Mouse (Mus musculus) heart, postnatal 0 days (tissue): ENCODE results near the gene Swsap1. TPM values are rescaled to one million over a fixed set of nuclear protein-coding genes. Genes with fewer than 3 reads are reported as not detected.

Experiments used
- ATAC-seq: fragments of 200-750 bp; cut with Nextera tagmentation; 2 replicates; pipeline ENCODE4 v1.8.0; 2017; ENCODE audit warnings: low read depth, moderate number of reproducible peaks, moderate library complexity; ENCODE audit not compliant: insufficient read depth
- DNase-seq: peaks from one replicate; pipeline ENCODE4 v3.0.0-alpha.2; 2016; ENCODE audit warnings: low spot score
- H3K27ac ChIP-seq: fragments of 300-500 bp; sonication (generic); 2 replicates; pipeline ENCODE4 v1.5.1; 2014; ENCODE audit warnings: low read depth, mild to moderate bottlenecking
- H3K27me3 ChIP-seq: fragments of 300-500 bp; sonication (generic); 2 replicates; pipeline ENCODE4 v1.6.1; 2014; ENCODE audit warnings: low read length, mixed read lengths; ENCODE audit not compliant: control insufficient read depth, insufficient read depth
- H3K36me3 ChIP-seq: fragments of 300-500 bp; sonication (generic); replicated peaks from 2 replicates; pipeline ENCODE4 v1.6.1; 2014; ENCODE audit warnings: low read length, mixed read lengths; ENCODE audit not compliant: control insufficient read depth, insufficient read depth
- H3K4me1 ChIP-seq: fragments of 300-500 bp; sonication (generic); 2 replicates; pipeline ENCODE4 v1.6.1; 2014; ENCODE audit warnings: antibody characterized with exemption; ENCODE audit not compliant: control insufficient read depth, insufficient read depth
- H3K4me2 ChIP-seq: fragments of 300-500 bp; sonication (generic); 2 replicates; pipeline ENCODE4 v1.6.1; 2014; ENCODE audit warnings: low read depth, mild to moderate bottlenecking, low read length, moderate library complexity
- H3K4me3 ChIP-seq: fragments of 300-500 bp; sonication (generic); 2 replicates; pipeline ENCODE4 v1.5.1; 2014; ENCODE audit warnings: low read depth, low read length
- H3K9ac ChIP-seq: fragments of 300-500 bp; sonication (generic); replicated peaks from 2 replicates; pipeline ENCODE4 v1.6.1; 2014; ENCODE audit warnings: low read depth, low read length, mixed read lengths
- H3K9me3 ChIP-seq: fragments of 300-500 bp; sonication (generic); replicated peaks from 2 replicates; pipeline ENCODE4 v1.6.1; 2016; ENCODE audit warnings: low read length; ENCODE audit not compliant: control insufficient read depth
- CTCF ChIP-seq: IDR thresholded peaks from 2 replicates; pipeline ENCODE4 v1.5.1; 2016; ENCODE audit warnings: antibody characterized with exemption, control low read depth, low read depth
- EP300 ChIP-seq: IDR thresholded peaks from 2 replicates; pipeline ENCODE4 v1.6.1; 2016; ENCODE audit warnings: antibody characterized with exemption, low read depth
- WGBS: fragments of 180-500 bp; shearing (Covaris S2); extraction: QIAGEN DNeasy Blood & Tissue Kit; methylation state at CpG from one replicate; pipeline ENCODE4 v1.1.7; 2014; 5-methylcytosine and 5-hydroxymethylcytosine counted together
- polyA plus RNA-seq: library from polyadenylated mRNA; unstranded; fragments of >200 nt; fragmentation: Nextera tagmentation; extraction: Ambion mirVana; gene quantifications from 2 replicates; pipeline ENCODE4 v1.2.1, GENCODE M21; 2015
- total RNA-seq: library from RNA; depleted of rRNA; stranded (reverse); fragments of >200 nt; gene quantifications from 2 replicates; pipeline ENCODE4 v1.2.3, GENCODE M21; 2014; ENCODE audit warnings: low replicate concordance

Swsap1 gene
- total and polyA plus RNA-seq, 2 experiments from 2014 or later: 4.6 to 19.5 TPM

- Histone ChIP-seq H3K4me2 (no peak overlapping the region), H3K36me3 (no peaks in the 10 kb centered on the region), H3K4me3 (no peak overlapping the region), H3K27me3 (no peaks in the 10 kb centered on the region), H3K9me3 (no peaks in the 10 kb centered on the region), H3K9ac (no peak overlapping the region), H3K27ac (no peak overlapping the region), H3K4me1 (no peaks in the 10 kb centered on the region)
- WGBS: 88% methylated on average over 4 of the region's 4 CpGs
- ATAC-seq (no peak), DNase-seq (no peak)
- TF ChIP-seq CTCF (no peak), EP300 (no peak)
Measured at GRCm38 (mm10) chr9:21937711-21938175, 17.8 kb upstream of the Swsap1 start.

- no peak overlapping the region for H3K4me2 ChIP-seq
- H3K9ac ChIP-seq: no peak overlapping the region
- no peak overlapping the region for H3K27ac ChIP-seq
- no peak overlapping the region for H3K4me3 ChIP-seq
- ATAC-seq (no peak), DNase-seq (no peak)
- H3K36me3 ChIP-seq: no peaks in the 10 kb centered on the region
- no peaks in the 10 kb centered on the region for H3K4me1 ChIP-seq
- 85% methylated on average over 4 of the region's 4 CpGs for WGBS
- H3K27me3 ChIP-seq: no peaks in the 10 kb centered on the region
- no peak for TF ChIP-seq EP300
- TF ChIP-seq CTCF: no peak
- H3K9me3 ChIP-seq: no peaks in the 10 kb centered on the region
Measured at GRCm38 (mm10) chr9:21938234-21938855, 17.2 kb upstream of the Swsap1 start.

- H3K36me3 ChIP-seq: no peaks in the 10 kb centered on the region
- ATAC-seq: no peak
- TF ChIP-seq CTCF: no peak
- no peak for TF ChIP-seq EP300
- peaks cover 4% of the 10 kb centered on the region; the same call in 1 of the 2 replicates for H3K27me3 ChIP-seq
- no peak for DNase-seq
- H3K27ac ChIP-seq: no peak overlapping the region
- 64% methylated on average over 8 of the region's 12 CpGs for WGBS
- H3K9me3 ChIP-seq: no peaks in the 10 kb centered on the region
- no peak overlapping the region for H3K9ac ChIP-seq
- no peaks in the 10 kb centered on the region for H3K4me1 ChIP-seq
- no peak overlapping the region for H3K4me2 ChIP-seq
- no peak overlapping the region for H3K4me3 ChIP-seq
Measured at GRCm38 (mm10) chr9:21943046-21943445, 12.5 kb upstream of the Swsap1 start.

GRCm38 (mm10) chr9:21943638-21944037 lies 11.9 kb upstream of the Swsap1 start:
- Histone ChIP-seq H3K9me3 (no peaks in the 10 kb centered on the region), H3K4me3 (no peak overlapping the region), H3K4me1 (no peaks in the 10 kb centered on the region), H3K9ac (no peak overlapping the region), H3K4me2 (no peak overlapping the region), H3K27me3 (peaks cover 9% of the 10 kb centered on the region; the same call in 1 of the 2 replicates), H3K27ac (no peak overlapping the region), H3K36me3 (no peaks in the 10 kb centered on the region)
- TF ChIP-seq EP300 (no peak), CTCF (no peak)
- ATAC-seq: no peak
- 39% methylated on average over 12 of the region's 12 CpGs for WGBS
- DNase-seq: no peak

GRCm38 (mm10) chr9:21944267-21944666 lies 11.3 kb upstream of the Swsap1 start:
- Histone ChIP-seq H3K4me1 (no peaks in the 10 kb centered on the region), H3K4me2 (no peak overlapping the region), H3K27ac (no peak overlapping the region), H3K36me3 (no peaks in the 10 kb centered on the region), H3K4me3 (no peak overlapping the region), H3K27me3 (peaks cover 12% of the 10 kb centered on the region; the same call in 1 of the 2 replicates), H3K9me3 (no peaks in the 10 kb centered on the region), H3K9ac (no peak overlapping the region)
- ATAC-seq (no peak), DNase-seq (no peak)
- no peak for TF ChIP-seq CTCF
- WGBS: 11% methylated on average over 23 of the region's 23 CpGs
